Mouse (Mus musculus) liver, embryonic 14.5 days (tissue): ENCODE data around the gene Ctse.

Experiments used
- CTCF ChIP-seq: IDR thresholded peaks from 2 replicates; pipeline ENCODE4 v1.5.1; 2016; ENCODE audit warnings: antibody characterized with exemption, low read depth, control low read depth
- EP300 ChIP-seq: IDR thresholded peaks from 2 replicates; pipeline ENCODE4 v1.6.1; 2016; ENCODE audit warnings: antibody characterized with exemption, low read depth

DNA sequence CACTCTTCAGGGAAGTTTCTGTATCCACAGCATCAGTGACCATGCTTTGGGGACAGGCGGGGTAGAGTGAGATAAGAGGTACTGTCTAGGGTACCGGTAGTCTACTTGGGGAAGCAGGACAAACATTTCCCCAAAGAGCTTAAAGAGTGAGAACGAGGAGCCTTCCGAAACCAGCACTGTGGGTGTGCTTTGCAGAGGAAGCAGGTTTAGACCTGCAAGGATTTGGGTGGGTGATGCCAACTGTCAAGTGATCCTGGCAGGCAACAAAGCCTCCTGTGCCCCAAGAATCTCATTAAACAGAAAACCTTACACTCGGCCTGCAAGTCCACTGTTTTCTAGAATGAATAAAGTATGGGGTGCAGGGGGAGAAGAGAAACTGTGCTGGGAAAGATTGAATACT lies 51.8 kb downstream of the Ctse start:
- TF ChIP-seq CTCF = no peak
- TF ChIP-seq EP300 = no peak
